Mouse (Mus musculus): ENCODE measurements around the gene Mid1.

GRCm38 (mm10) chrX:169691217-169691616, 6.2 kb downstream of the Mid1 start:
- TF ChIP-seq EP300 (IDR thresholded peaks at IDR 0.05; ENCODE audit: low read depth) (no peak), CTCF (IDR thresholded peaks at IDR 0.05; ENCODE audit: low read depth) (no peak)
